23 mouse cellular contexts compared by ENCODE assay signal in genomic region chr8:45626406-45626805, GRCm38 (mm10).
DNase-seq lines count a peak whose midpoint lies in the region; ATAC-seq and TF ChIP-seq lines count a peak whose summit lies in the region.
"Had no signal": no experiment of that assay in that cellular context is flagged by ENCODE, and none has a peak within 500 bp of the region (broad histone marks: within the 10 kb centered on the region; RNA-seq: fewer than 3 reads in every experiment).

No protein-coding gene starts in this region.

- peaks cover 35% of the 10 kb centered on the region for H3K4me1 ChIP-seq in hindbrain, embryonic 15.5 days (replicated peaks)
- peaks cover 6% of the 10 kb centered on the region for H3K4me1 ChIP-seq in hindbrain, postnatal 0 days (ENCODE audit: insufficient read depth, low read length)
- peaks cover 59% of the 10 kb centered on the region for H3K4me1 ChIP-seq in midbrain, embryonic 10.5 days
- peaks cover 4% of the 10 kb centered on the region; the same call in 1 of the 2 replicates for H3K4me1 ChIP-seq in midbrain, postnatal 0 days (ENCODE audit: insufficient read depth, low read length)
- peaks cover 20% of the 10 kb centered on the region for H3K4me1 ChIP-seq in midbrain, embryonic 12.5 days
- H3K4me1 ChIP-seq: limb, embryonic 15.5 days had no signal

- no peaks in the 10 kb centered on the region for H3K9me3 ChIP-seq in hindbrain, embryonic 15.5 days
- no peaks in the 10 kb centered on the region for H3K9me3 ChIP-seq in hindbrain, postnatal 0 days (ENCODE audit: low read length)
- no peaks in the 10 kb centered on the region; the same call in 1 of the 2 replicates for H3K9me3 ChIP-seq in midbrain, embryonic 10.5 days (replicated peaks)
- H3K9me3 ChIP-seq in midbrain, postnatal 0 days (ENCODE audit: low read length) = no peaks in the 10 kb centered on the region
- no peaks in the 10 kb centered on the region for H3K9me3 ChIP-seq in midbrain, embryonic 12.5 days
- H3K9me3 ChIP-seq: embryonic facial prominence, embryonic 13.5 days; forebrain, embryonic 12.5 days; limb, embryonic 15.5 days; neural tube, embryonic 12.5 days had no signal

- H3K4me3 ChIP-seq in hindbrain, embryonic 15.5 days = no peak overlapping the region
- no peak overlapping the region for H3K4me3 ChIP-seq in hindbrain, postnatal 0 days (ENCODE audit: low read length)
- 0 out of 2 replicates have a peak overlapping the region, but pooled peaks have one; percentile 7 for H3K4me3 ChIP-seq in midbrain, embryonic 10.5 days
- H3K4me3 ChIP-seq in midbrain, postnatal 0 days (ENCODE audit: low read depth, low read length) = no peak overlapping the region
- H3K4me3 ChIP-seq in midbrain, embryonic 12.5 days = no peak overlapping the region
- H3K4me3 ChIP-seq: erythroblast, embryonic 14.5 days; forebrain, embryonic 12.5 days; neural tube, embryonic 12.5 days had no signal

- H3K9ac ChIP-seq in hindbrain, embryonic 15.5 days = no peak overlapping the region
- H3K9ac ChIP-seq in hindbrain, postnatal 0 days (replicated peaks; ENCODE audit: low read length) = no peak overlapping the region
- no peak overlapping the region for H3K9ac ChIP-seq in midbrain, postnatal 0 days (replicated peaks; ENCODE audit: low read length, poor library complexity, severe bottlenecking)
- no peak overlapping the region for H3K9ac ChIP-seq in midbrain, embryonic 12.5 days (replicated peaks)
- H3K9ac ChIP-seq: embryonic facial prominence, embryonic 13.5 days; forebrain, embryonic 12.5 days; limb, embryonic 15.5 days; neural tube, embryonic 12.5 days had no signal

- H3K36me3 ChIP-seq in hindbrain, embryonic 15.5 days = no peaks in the 10 kb centered on the region
- no peaks in the 10 kb centered on the region for H3K36me3 ChIP-seq in hindbrain, postnatal 0 days (ENCODE audit: insufficient read depth, low read length)
- no peaks in the 10 kb centered on the region for H3K36me3 ChIP-seq in midbrain, embryonic 10.5 days
- no peaks in the 10 kb centered on the region for H3K36me3 ChIP-seq in midbrain, postnatal 0 days (ENCODE audit: insufficient read depth, low read length)
- H3K36me3 ChIP-seq in midbrain, embryonic 12.5 days = no peaks in the 10 kb centered on the region
- H3K36me3 ChIP-seq: embryonic facial prominence, embryonic 13.5 days; forebrain, embryonic 12.5 days; limb, embryonic 15.5 days; neural tube, embryonic 12.5 days had no signal

- 36% methylated on average over 5 of the region's 5 CpGs for WGBS in hindbrain, embryonic 15.5 days
- 34% methylated on average over 5 of the region's 5 CpGs for WGBS in hindbrain, postnatal 0 days
- WGBS in midbrain, embryonic 10.5 days = 40% methylated on average over 5 of the region's 5 CpGs
- 15% methylated on average over 5 of the region's 5 CpGs for WGBS in midbrain, postnatal 0 days
- 28% methylated on average over 5 of the region's 5 CpGs for WGBS in midbrain, embryonic 12.5 days

- ATAC-seq in hindbrain, embryonic 15.5 days (ENCODE audit: low FRiP score, low read depth) = no peak
- ATAC-seq in hindbrain, postnatal 0 days = no peak
- ATAC-seq in midbrain, postnatal 0 days (ENCODE audit: low FRiP score) = no peak
- ATAC-seq in midbrain, embryonic 12.5 days (ENCODE audit: low FRiP score, low read depth) = no peak
- ATAC-seq in monocyte, adult 5-6 weeks (replicated peaks; ENCODE audit: insufficient number of reproducible peaks, low FRiP score, low TSS enrichment, poor library complexity, severe bottlenecking) = no peak

- H3K4me2 ChIP-seq in hindbrain, embryonic 15.5 days = no peak overlapping the region
- no peak overlapping the region for H3K4me2 ChIP-seq in hindbrain, postnatal 0 days (ENCODE audit: low read depth, low read length)
- H3K4me2 ChIP-seq in midbrain, postnatal 0 days (ENCODE audit: low read depth, low read length, poor library complexity, severe bottlenecking) = no peak overlapping the region
- H3K4me2 ChIP-seq in midbrain, embryonic 12.5 days (replicated peaks) = 0 out of 2 replicates have a peak overlapping the region, but pooled peaks have one; percentile 6

- 0 out of 2 replicates have a peak overlapping the region, but pooled peaks have one; percentile 1 for H3K27ac ChIP-seq in hindbrain, embryonic 15.5 days (replicated peaks)
- no peak overlapping the region for H3K27ac ChIP-seq in hindbrain, postnatal 0 days
- H3K27ac ChIP-seq in midbrain, embryonic 10.5 days (replicated peaks) = no peak overlapping the region
- no peak overlapping the region for H3K27ac ChIP-seq in midbrain, postnatal 0 days (ENCODE audit: low read depth, low read length)
- peak overlapping the region; percentile 20 for H3K27ac ChIP-seq in midbrain, embryonic 12.5 days (replicated peaks)
- H3K27ac ChIP-seq: embryonic facial prominence, embryonic 13.5 days; kidney, postnatal 0 days; limb, embryonic 15.5 days; neural tube, embryonic 12.5 days had no signal

- DNase-seq in hindbrain, postnatal 0 days (ENCODE audit: low spot score) = no peak
- DNase-seq in midbrain, embryonic 10.5 days (ENCODE audit: low spot score) = no peak
- no peak for DNase-seq in midbrain, postnatal 0 days (ENCODE audit: low spot score)
- no peak for DNase-seq in MN1 (ENCODE audit: low spot score)
- no peak for DNase-seq in cerebellum, postnatal 10 days
- DNase-seq: adrenal gland, postnatal 10 days; cerebellum, adult 2 months; cerebellum, postnatal 36 days; embryo, embryonic 11 days; kidney, adult 18-20 months; left cerebral cortex, postnatal 4 days; lung, postnatal 10 days; retina, postnatal 1 day; thymus, postnatal 36 days had no signal

- H3K27me3 ChIP-seq in hindbrain, embryonic 15.5 days = no peaks in the 10 kb centered on the region
- H3K27me3 ChIP-seq in hindbrain, postnatal 0 days (ENCODE audit: insufficient read depth, low read length) = no peaks in the 10 kb centered on the region
- H3K27me3 ChIP-seq in midbrain, embryonic 10.5 days (ENCODE audit: low read depth, poor library complexity, severe bottlenecking) = peaks cover 10% of the 10 kb centered on the region
- H3K27me3 ChIP-seq in midbrain, postnatal 0 days (ENCODE audit: insufficient read depth, low read length) = no peaks in the 10 kb centered on the region
- H3K27me3 ChIP-seq in midbrain, embryonic 12.5 days = peaks cover 4% of the 10 kb centered on the region; the same call in 1 of the 2 replicates
- H3K27me3 ChIP-seq: forebrain, embryonic 12.5 days; limb, embryonic 15.5 days; neural tube, embryonic 12.5 days had no signal

- no peak for TF ChIP-seq CTCF in hindbrain, postnatal 0 days (IDR thresholded peaks at IDR 0.05; ENCODE audit: low read depth)
- no peak for TF ChIP-seq CTCF in midbrain, postnatal 0 days (IDR thresholded peaks at IDR 0.05)

Comparison
In these comparisons a context has a peak if more than half of its experiments do, and no peak if none do; other contexts are left out.
1. H3K27ac ChIP-seq: peak in hindbrain, embryonic 15.5 days (single experiment) and midbrain, embryonic 12.5 days (single experiment); none in hindbrain, postnatal 0 days (single experiment), midbrain, embryonic 10.5 days (single experiment) and midbrain, postnatal 0 days (single experiment).